Mouse (Mus musculus): Measurements from ENCODE around the gene Emilin1. TPM values are rescaled to one million over a fixed set of nuclear protein-coding genes. Genes with fewer than 3 reads are reported as not detected.

The Emilin1 gene
- polyA plus RNA-seq (2014; fragmentation: Nextera tagmentation; extraction: Ambion mirVana) = 8.6 and 11.6 TPM in 2 replicates

DNA sequence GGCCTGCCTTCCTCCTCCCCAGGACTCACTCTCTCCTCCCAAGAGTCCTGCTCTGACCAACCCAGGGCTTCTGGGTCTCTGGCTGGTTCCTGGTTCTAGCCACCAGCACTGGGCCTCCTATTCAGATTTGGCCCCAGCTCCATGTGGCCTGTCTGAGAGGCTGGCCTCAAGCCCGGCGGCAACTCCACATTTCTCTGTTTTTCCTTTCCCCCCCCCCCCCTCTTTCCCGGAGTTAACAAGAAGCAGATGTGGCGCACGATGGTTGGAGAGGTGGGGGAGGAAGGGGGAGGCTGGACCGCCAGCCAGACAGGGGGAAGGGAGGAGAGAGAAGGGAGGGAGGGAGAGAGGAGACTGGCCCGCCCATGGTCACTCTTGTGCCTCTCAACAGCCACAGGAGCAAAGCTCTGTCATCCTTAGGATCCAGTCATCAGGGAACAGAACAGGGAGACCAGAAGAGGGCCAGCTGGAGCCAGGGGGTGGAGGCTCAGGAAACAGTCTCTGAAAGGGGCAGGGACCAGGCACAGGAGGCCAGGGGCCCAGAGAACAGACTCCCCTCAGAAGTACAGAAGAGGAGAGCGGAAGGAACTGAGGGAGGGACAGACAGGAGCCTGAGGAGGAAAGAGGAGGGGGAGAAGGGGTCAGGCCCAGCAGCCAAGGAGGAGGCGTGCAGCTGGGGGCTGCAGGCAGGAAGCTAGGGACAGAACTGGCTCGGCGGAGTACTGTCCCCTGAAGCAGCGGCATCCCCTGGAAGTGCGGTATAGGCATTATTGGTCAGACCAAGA is at the start of gene Emilin1:
Emilin1 (plus strand) TSS at position 343 of the 782 bp plus-strand sequence.
- Histone ChIP-seq H3K27me3 (replicated peaks; ENCODE audit: control insufficient read depth, insufficient read depth, low read length) (no peaks in the 10 kb centered on the region), H3K4me3 (ENCODE audit: low read depth, low read length) (no peak within 1 kb of the TSS), H3K27ac (ENCODE audit: low read depth, low read length) (peak within 1 kb of the TSS; percentile 36), H3K9ac (ENCODE audit: low read length) (peak within 1 kb of the TSS; percentile 29; the same call in 1 of the 2 replicates), H3K4me1 (ENCODE audit: control insufficient read depth, insufficient read depth, low read length) (peaks cover 13% of the 10 kb centered on the region), H3K4me2 (ENCODE audit: low read length) (peak within 1 kb of the TSS; percentile 10; the same call in 1 of the 2 replicates), H3K9me3 (replicated peaks; ENCODE audit: control insufficient read depth, low read length) (no peaks in the 10 kb centered on the region), H3K36me3 (ENCODE audit: control insufficient read depth, insufficient read depth, low read length) (no peaks in the 10 kb centered on the region)
- WGBS = 51% methylated on average over 10 of the region's 13 CpGs
- no peak; the same call in 1 of the 2 replicates for ATAC-seq
- DNase-seq (ENCODE audit: low spot score) = peak; percentile 65

DNA sequence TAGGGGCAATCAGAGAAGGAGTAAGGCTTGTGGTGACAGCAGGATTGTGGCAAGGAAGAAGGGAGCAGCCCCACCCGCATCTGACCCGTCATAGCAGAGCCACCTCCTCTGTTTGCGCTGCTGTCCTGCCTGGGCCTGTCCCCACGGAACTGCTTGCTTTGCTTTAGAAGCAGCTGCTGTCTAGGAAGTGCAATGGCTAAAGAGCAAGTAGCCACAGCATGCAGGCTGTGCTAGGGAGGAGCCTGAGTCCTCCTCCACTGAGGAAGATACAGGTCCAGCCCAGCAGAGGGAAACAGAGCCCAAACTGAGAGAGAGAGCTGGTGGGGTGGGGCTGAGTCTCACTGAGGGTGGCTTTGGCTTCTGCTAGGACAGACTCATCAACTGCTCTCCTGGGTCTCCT is 49.4 kb upstream of the Emilin1 start:
- H3K9me3 ChIP-seq (replicated peaks; ENCODE audit: control insufficient read depth, low read length) = no peaks in the 10 kb centered on the region
- H3K4me1 ChIP-seq (ENCODE audit: control insufficient read depth, insufficient read depth, low read length) = 0 out of 2 replicates have a peak, but pooled peaks cover under 1% of the 10 kb centered on the region
- no peak overlapping the region for H3K4me3 ChIP-seq (ENCODE audit: low read depth, low read length)
- no peak overlapping the region for H3K27ac ChIP-seq (ENCODE audit: low read depth, low read length)
- ATAC-seq = no peak
- H3K4me2 ChIP-seq (ENCODE audit: low read length) = no peak overlapping the region
- 33% methylated on average over 4 of the region's 4 CpGs for WGBS
- no peak overlapping the region for H3K9ac ChIP-seq (ENCODE audit: low read length)
- DNase-seq (ENCODE audit: low spot score) = no peak
- H3K36me3 ChIP-seq (ENCODE audit: control insufficient read depth, insufficient read depth, low read length) = peaks cover 24% of the 10 kb centered on the region
- no peaks in the 10 kb centered on the region for H3K27me3 ChIP-seq (replicated peaks; ENCODE audit: control insufficient read depth, insufficient read depth, low read length)

DNA sequence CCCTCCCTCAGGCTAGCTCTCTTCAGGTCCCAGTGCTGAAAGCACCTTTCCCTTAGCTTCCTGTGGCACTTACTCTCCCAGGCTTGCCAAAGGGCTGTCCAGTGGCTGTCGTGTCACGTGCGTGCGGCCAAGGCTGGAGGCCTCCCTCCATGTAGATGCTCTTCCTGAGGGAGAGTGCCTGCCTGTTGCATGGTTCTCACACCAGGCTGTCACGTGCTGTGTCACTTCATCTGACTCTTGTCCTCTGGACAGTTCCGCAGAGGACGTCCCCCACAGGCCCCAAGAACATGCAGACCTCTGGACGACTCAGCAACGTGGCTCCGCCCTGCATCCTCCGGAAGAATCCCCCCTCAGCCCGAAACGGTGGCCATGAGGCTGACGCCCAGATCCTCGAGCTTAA is 48.9 kb upstream of the Emilin1 start:
- 55% methylated on average over 15 of the region's 15 CpGs for WGBS
- Histone ChIP-seq H3K27me3 (replicated peaks; ENCODE audit: control insufficient read depth, insufficient read depth, low read length) (no peaks in the 10 kb centered on the region), H3K4me3 (ENCODE audit: low read depth, low read length) (no peak overlapping the region), H3K9me3 (replicated peaks; ENCODE audit: control insufficient read depth, low read length) (no peaks in the 10 kb centered on the region), H3K27ac (ENCODE audit: low read depth, low read length) (no peak overlapping the region), H3K36me3 (ENCODE audit: control insufficient read depth, insufficient read depth, low read length) (peaks cover 24% of the 10 kb centered on the region), H3K4me1 (ENCODE audit: control insufficient read depth, insufficient read depth, low read length) (0 out of 2 replicates have a peak, but pooled peaks cover 3% of the 10 kb centered on the region), H3K4me2 (ENCODE audit: low read length) (no peak overlapping the region), H3K9ac (ENCODE audit: low read length) (no peak overlapping the region)
- ATAC-seq = no peak
- no peak for DNase-seq (ENCODE audit: low spot score)

DNA sequence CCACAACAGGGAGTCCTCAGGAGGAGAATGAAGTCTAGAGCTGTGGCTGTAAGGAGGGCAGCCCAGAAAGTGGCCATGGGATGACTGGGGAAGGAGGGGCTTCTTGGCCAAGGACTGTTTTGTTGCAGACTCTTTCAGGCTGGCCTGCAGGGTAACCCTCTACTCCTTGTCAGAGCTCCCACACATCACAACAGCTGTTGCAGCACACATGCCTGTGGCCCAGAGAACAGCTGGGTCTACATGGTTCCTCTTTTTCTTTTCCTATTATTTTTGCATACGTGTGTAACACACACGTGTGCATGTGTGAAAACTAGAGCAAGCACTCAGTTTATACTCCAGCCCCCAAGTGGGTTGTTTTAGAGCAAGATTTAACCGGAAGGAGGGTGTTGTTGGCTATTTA is 46.3 kb upstream of the Emilin1 start:
- Histone ChIP-seq H3K36me3 (ENCODE audit: control insufficient read depth, insufficient read depth, low read length) (peaks cover 33% of the 10 kb centered on the region), H3K4me3 (ENCODE audit: low read depth, low read length) (no peak overlapping the region), H3K27ac (ENCODE audit: low read depth, low read length) (no peak overlapping the region), H3K4me1 (ENCODE audit: control insufficient read depth, insufficient read depth, low read length) (peaks cover 11% of the 10 kb centered on the region; the same call in 1 of the 2 replicates), H3K4me2 (ENCODE audit: low read length) (no peak overlapping the region), H3K27me3 (replicated peaks; ENCODE audit: control insufficient read depth, insufficient read depth, low read length) (no peaks in the 10 kb centered on the region), H3K9me3 (replicated peaks; ENCODE audit: control insufficient read depth, low read length) (no peaks in the 10 kb centered on the region), H3K9ac (ENCODE audit: low read length) (no peak overlapping the region)
- ATAC-seq = no peak
- no peak for DNase-seq (ENCODE audit: low spot score)
- WGBS = 93% methylated on average over 3 of the region's 3 CpGs

DNA sequence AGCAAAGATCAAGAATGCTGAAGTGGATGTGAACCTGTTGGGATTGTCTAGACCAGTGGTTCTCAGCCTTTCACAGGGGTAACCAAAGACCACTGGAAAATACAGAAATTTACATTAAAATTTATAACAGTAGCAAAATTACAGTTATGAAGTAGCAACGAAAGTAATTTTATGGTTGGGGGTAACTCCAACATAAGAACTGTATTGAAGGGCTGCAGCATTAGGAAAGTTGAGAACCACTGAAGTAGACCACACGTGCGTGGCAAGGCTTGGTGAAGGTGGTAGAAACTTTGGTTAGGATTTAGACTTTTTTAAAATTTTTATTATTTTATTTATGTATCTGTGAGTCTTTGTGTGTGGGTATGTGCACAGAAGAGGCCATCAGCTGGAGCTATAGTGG is 45.5 kb upstream of the Emilin1 start, which contains the start of gene Tmem214:
Tmem214 (plus strand) TSS at position 301 of the 400 bp plus-strand sequence.
- Histone ChIP-seq H3K4me2 (ENCODE audit: low read length) (peak within 1 kb of the TSS; percentile 92; the same call in 1 of the 2 replicates), H3K36me3 (ENCODE audit: control insufficient read depth, insufficient read depth, low read length) (peaks cover 41% of the 10 kb centered on the region), H3K27ac (ENCODE audit: low read depth, low read length) (no peak within 1 kb of the TSS), H3K9me3 (replicated peaks; ENCODE audit: control insufficient read depth, low read length) (no peaks in the 10 kb centered on the region), H3K9ac (ENCODE audit: low read length) (no peak within 1 kb of the TSS; the same call in 1 of the 2 replicates), H3K4me1 (ENCODE audit: control insufficient read depth, insufficient read depth, low read length) (peaks cover 11% of the 10 kb centered on the region; the same call in 1 of the 2 replicates), H3K4me3 (ENCODE audit: low read depth, low read length) (no peak within 1 kb of the TSS), H3K27me3 (replicated peaks; ENCODE audit: control insufficient read depth, insufficient read depth, low read length) (no peaks in the 10 kb centered on the region)
- WGBS = 95% methylated on average over 3 of the region's 3 CpGs
- ATAC-seq = no peak
- no peak for DNase-seq (ENCODE audit: low spot score)

DNA sequence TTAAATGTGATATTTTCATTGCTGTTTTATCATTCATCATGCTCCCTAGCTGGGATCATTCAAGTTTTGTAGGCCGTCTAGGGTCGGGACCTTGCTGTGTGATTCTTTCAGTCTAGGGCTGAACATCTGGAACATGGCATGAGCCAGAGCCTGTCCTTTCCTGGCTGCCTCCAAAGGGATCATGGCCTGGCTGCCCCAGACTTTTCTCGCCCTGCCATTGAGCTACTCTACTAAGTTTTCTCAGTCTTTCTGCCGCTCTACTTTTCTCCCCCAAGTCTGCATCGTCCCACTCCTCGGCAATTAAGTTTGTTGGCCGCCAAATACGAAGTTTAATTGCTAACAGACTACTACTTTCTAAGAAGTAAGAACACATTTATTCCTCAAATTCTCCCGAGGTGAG is 44.2 kb upstream of the Emilin1 start:
- Histone ChIP-seq H3K4me2 (ENCODE audit: low read length) (peak overlapping the region; percentile 92), H3K27ac (ENCODE audit: low read depth, low read length) (no peak overlapping the region), H3K4me1 (ENCODE audit: control insufficient read depth, insufficient read depth, low read length) (peaks cover 11% of the 10 kb centered on the region; the same call in 1 of the 2 replicates), H3K36me3 (ENCODE audit: control insufficient read depth, insufficient read depth, low read length) (peaks cover 51% of the 10 kb centered on the region), H3K9me3 (replicated peaks; ENCODE audit: control insufficient read depth, low read length) (no peaks in the 10 kb centered on the region), H3K27me3 (replicated peaks; ENCODE audit: control insufficient read depth, insufficient read depth, low read length) (no peaks in the 10 kb centered on the region), H3K4me3 (ENCODE audit: low read depth, low read length) (peak overlapping the region; percentile 84), H3K9ac (ENCODE audit: low read length) (peak overlapping the region; percentile 91)
- ATAC-seq = peak; percentile 38
- 22% methylated on average over 9 of the region's 9 CpGs for WGBS
- no peak for DNase-seq (ENCODE audit: low spot score)

DNA sequence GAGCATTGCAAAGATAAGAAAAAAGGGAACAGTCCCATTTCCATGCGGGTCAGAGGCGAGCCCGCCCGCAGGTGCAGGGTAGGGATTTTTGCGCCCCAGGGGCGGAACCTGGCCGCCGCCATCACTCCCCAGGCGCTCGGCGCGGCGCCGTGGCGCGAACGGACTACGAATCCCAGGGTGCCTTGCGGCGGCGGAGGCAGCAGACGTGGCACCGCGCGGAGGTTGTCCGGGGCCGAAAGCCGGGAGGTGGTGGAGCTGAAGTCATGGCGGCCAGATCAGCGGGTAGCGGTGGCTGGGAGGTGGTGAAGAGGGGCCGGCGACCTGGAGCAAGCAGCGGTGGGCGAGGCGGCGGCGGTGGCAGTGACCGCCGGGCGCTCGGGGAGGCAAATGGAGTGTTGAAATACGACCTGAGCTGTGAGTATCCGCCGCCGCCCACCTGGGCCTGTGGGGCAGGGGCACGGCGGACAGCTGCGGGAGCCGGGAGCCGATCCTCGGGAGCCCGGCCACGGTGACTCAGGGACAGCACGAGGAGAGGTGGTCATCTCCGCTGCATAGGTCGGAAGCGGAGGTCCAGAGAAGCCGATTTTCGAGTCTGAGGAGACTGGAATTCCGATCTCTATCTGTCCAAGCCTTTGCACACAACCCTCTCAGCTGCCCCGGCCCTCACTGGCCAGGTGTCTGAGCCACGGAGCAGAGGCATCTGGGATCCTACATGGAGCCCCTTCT is 43.6 kb upstream of the Emilin1 start:
- Histone ChIP-seq H3K27ac (ENCODE audit: low read depth, low read length) (0 out of 2 replicates have a peak overlapping the region, but pooled peaks have one; percentile 27), H3K4me1 (ENCODE audit: control insufficient read depth, insufficient read depth, low read length) (peaks cover 11% of the 10 kb centered on the region; the same call in 1 of the 2 replicates), H3K4me3 (ENCODE audit: low read depth, low read length) (peak overlapping the region; percentile 84), H3K27me3 (replicated peaks; ENCODE audit: control insufficient read depth, insufficient read depth, low read length) (no peaks in the 10 kb centered on the region), H3K4me2 (ENCODE audit: low read length) (peak overlapping the region; percentile 92), H3K9me3 (replicated peaks; ENCODE audit: control insufficient read depth, low read length) (no peaks in the 10 kb centered on the region), H3K36me3 (ENCODE audit: control insufficient read depth, insufficient read depth, low read length) (peaks cover 56% of the 10 kb centered on the region), H3K9ac (ENCODE audit: low read length) (peak overlapping the region; percentile 91)
- DNase-seq (ENCODE audit: low spot score) (peak; percentile 87), ATAC-seq (peak; percentile 96)
- WGBS = under 1% methylated on average over 63 of the region's 63 CpGs

DNA sequence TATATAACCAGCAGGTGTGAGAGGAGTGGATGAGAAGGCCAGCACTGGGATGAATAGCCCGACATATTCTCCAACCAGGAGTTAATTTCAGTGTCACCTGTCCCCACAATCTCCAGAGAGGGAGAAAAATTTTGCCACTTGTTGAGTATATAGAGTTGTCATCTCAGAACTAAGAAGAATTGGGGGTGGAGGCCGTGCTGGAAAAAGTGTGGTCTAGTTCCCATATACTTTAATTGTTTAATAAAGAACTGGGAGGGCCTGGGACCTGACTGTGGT is 43.1 kb upstream of the Emilin1 start:
- H3K27me3 ChIP-seq (replicated peaks; ENCODE audit: control insufficient read depth, insufficient read depth, low read length) = no peaks in the 10 kb centered on the region
- peaks cover 56% of the 10 kb centered on the region for H3K36me3 ChIP-seq (ENCODE audit: control insufficient read depth, insufficient read depth, low read length)
- DNase-seq (ENCODE audit: low spot score) (no peak), ATAC-seq (no peak)
- peaks cover 11% of the 10 kb centered on the region; the same call in 1 of the 2 replicates for H3K4me1 ChIP-seq (ENCODE audit: control insufficient read depth, insufficient read depth, low read length)
- no peak overlapping the region for H3K27ac ChIP-seq (ENCODE audit: low read depth, low read length)
- peak overlapping the region; percentile 84 for H3K4me3 ChIP-seq (ENCODE audit: low read depth, low read length)
- H3K4me2 ChIP-seq (ENCODE audit: low read length) = peak overlapping the region; percentile 92
- H3K9me3 ChIP-seq (replicated peaks; ENCODE audit: control insufficient read depth, low read length) = no peaks in the 10 kb centered on the region
- H3K9ac ChIP-seq (ENCODE audit: low read length) = peak overlapping the region; percentile 91
- 19% methylated on average over 2 of the region's 2 CpGs for WGBS
